Mouse (Mus musculus): ENCODE results near the gene Taok3. TPM values are rescaled to one million over a fixed set of nuclear protein-coding genes. Genes with fewer than 3 reads are reported as not detected.
A peak's percentile ranks its signal among the peaks of the same experiment; 100 is the strongest.

Gene Taok3
- polyA plus RNA-seq, 1 experiment from 2014 or later = 33.5 TPM

GRCm38 (mm10) chr5:117241935-117242531 is 122.1 kb downstream of the Taok3 start:
- ATAC-seq (ENCODE audit: low read depth) = no peak
- Histone ChIP-seq H3K9ac (ENCODE audit: low read length) (peak overlapping the region; percentile 11; the same call in 1 of the 2 replicates), H3K27ac (ENCODE audit: low read length) (no peak overlapping the region), H3K4me2 (ENCODE audit: low read depth, low read length) (peak overlapping the region; percentile 75; the same call in 1 of the 2 replicates), H3K4me3 (ENCODE audit: low read length) (peak overlapping the region; percentile 8; the same call in 1 of the 2 replicates), H3K4me1 (replicated peaks; ENCODE audit: control insufficient read depth, insufficient read depth, low read length) (peaks cover 3% of the 10 kb centered on the region; the same call in 1 of the 2 replicates), H3K36me3 (ENCODE audit: control insufficient read depth, insufficient read depth, low read length) (no peaks in the 10 kb centered on the region; the same call in 1 of the 2 replicates), H3K27me3 (ENCODE audit: control insufficient read depth, insufficient read depth, low read depth, low read length) (no peaks in the 10 kb centered on the region), H3K9me3 (ENCODE audit: control insufficient read depth, low read length) (no peaks in the 10 kb centered on the region)
- 53% methylated on average over 16 of the region's 16 CpGs for WGBS

GRCm38 (mm10) chr5:117242671-117243478 is 122.9 kb downstream of the Taok3 start:
- Histone ChIP-seq H3K27ac (ENCODE audit: low read length) (no peak overlapping the region), H3K4me2 (ENCODE audit: low read depth, low read length) (peak overlapping the region; percentile 43), H3K36me3 (ENCODE audit: control insufficient read depth, insufficient read depth, low read length) (no peaks in the 10 kb centered on the region; the same call in 1 of the 2 replicates), H3K27me3 (ENCODE audit: control insufficient read depth, insufficient read depth, low read depth, low read length) (no peaks in the 10 kb centered on the region), H3K4me1 (replicated peaks; ENCODE audit: control insufficient read depth, insufficient read depth, low read length) (peaks cover 3% of the 10 kb centered on the region; the same call in 1 of the 2 replicates), H3K9me3 (ENCODE audit: control insufficient read depth, low read length) (no peaks in the 10 kb centered on the region), H3K9ac (ENCODE audit: low read length) (peak overlapping the region; percentile 17), H3K4me3 (ENCODE audit: low read length) (peak overlapping the region; percentile 31)
- ATAC-seq (ENCODE audit: low read depth) = peak; percentile 16; the same call in 1 of the 2 replicates
- 32% methylated on average over 22 of the region's 22 CpGs for WGBS

GRCm38 (mm10) chr5:117245170-117245569 is 125.2 kb downstream of the Taok3 start:
- Histone ChIP-seq H3K4me1 (replicated peaks; ENCODE audit: control insufficient read depth, insufficient read depth, low read length) (peaks cover 3% of the 10 kb centered on the region; the same call in 1 of the 2 replicates), H3K27me3 (ENCODE audit: control insufficient read depth, insufficient read depth, low read depth, low read length) (no peaks in the 10 kb centered on the region), H3K4me3 (ENCODE audit: low read length) (no peak overlapping the region), H3K9me3 (ENCODE audit: control insufficient read depth, low read length) (no peaks in the 10 kb centered on the region), H3K9ac (ENCODE audit: low read length) (no peak overlapping the region), H3K4me2 (ENCODE audit: low read depth, low read length) (no peak overlapping the region), H3K36me3 (ENCODE audit: control insufficient read depth, insufficient read depth, low read length) (no peaks in the 10 kb centered on the region; the same call in 1 of the 2 replicates), H3K27ac (ENCODE audit: low read length) (no peak overlapping the region)
- 86% methylated on average over 8 of the region's 8 CpGs for WGBS
- ATAC-seq (ENCODE audit: low read depth) = no peak

GRCm38 (mm10) chr5:117248351-117248750 is 128.4 kb downstream of the Taok3 start:
- no peak overlapping the region for H3K4me3 ChIP-seq (ENCODE audit: low read length)
- no peaks in the 10 kb centered on the region for H3K9me3 ChIP-seq (ENCODE audit: control insufficient read depth, low read length)
- ATAC-seq (ENCODE audit: low read depth) = no peak
- no peak overlapping the region for H3K4me2 ChIP-seq (ENCODE audit: low read depth, low read length)
- no peak overlapping the region for H3K9ac ChIP-seq (ENCODE audit: low read length)
- H3K27ac ChIP-seq (ENCODE audit: low read length) = no peak overlapping the region
- H3K27me3 ChIP-seq (ENCODE audit: control insufficient read depth, insufficient read depth, low read depth, low read length) = no peaks in the 10 kb centered on the region
- H3K36me3 ChIP-seq (ENCODE audit: control insufficient read depth, insufficient read depth, low read length) = peaks cover 7% of the 10 kb centered on the region
- H3K4me1 ChIP-seq (replicated peaks; ENCODE audit: control insufficient read depth, insufficient read depth, low read length) = no peaks in the 10 kb centered on the region
- WGBS = 27% methylated on average over 10 of the region's 10 CpGs

- Histone ChIP-seq H3K36me3 (ENCODE audit: control insufficient read depth, insufficient read depth, low read length) (peaks cover 8% of the 10 kb centered on the region), H3K9ac (ENCODE audit: low read length) (no peak overlapping the region), H3K9me3 (ENCODE audit: control insufficient read depth, low read length) (no peaks in the 10 kb centered on the region), H3K4me1 (replicated peaks; ENCODE audit: control insufficient read depth, insufficient read depth, low read length) (no peaks in the 10 kb centered on the region), H3K27me3 (ENCODE audit: control insufficient read depth, insufficient read depth, low read depth, low read length) (no peaks in the 10 kb centered on the region), H3K27ac (ENCODE audit: low read length) (no peak overlapping the region), H3K4me3 (ENCODE audit: low read length) (no peak overlapping the region), H3K4me2 (ENCODE audit: low read depth, low read length) (no peak overlapping the region)
- ATAC-seq (ENCODE audit: low read depth) = no peak
- WGBS = 50% methylated on average over 20 of the region's 24 CpGs
These were observed 130.9 kb downstream of the Taok3 start for GRCm38 (mm10) chr5:117250796-117251195.

GRCm38 (mm10) chr5:117251763-117252162 is 131.8 kb downstream of the Taok3 start:
- no peak overlapping the region for H3K4me2 ChIP-seq (ENCODE audit: low read depth, low read length)
- H3K9me3 ChIP-seq (ENCODE audit: control insufficient read depth, low read length) = no peaks in the 10 kb centered on the region
- H3K27me3 ChIP-seq (ENCODE audit: control insufficient read depth, insufficient read depth, low read depth, low read length) = no peaks in the 10 kb centered on the region
- H3K36me3 ChIP-seq (ENCODE audit: control insufficient read depth, insufficient read depth, low read length) = peaks cover 11% of the 10 kb centered on the region
- H3K4me3 ChIP-seq (ENCODE audit: low read length) = no peak overlapping the region
- no peak overlapping the region for H3K9ac ChIP-seq (ENCODE audit: low read length)
- 90% methylated on average over 3 of the region's 3 CpGs for WGBS
- no peak overlapping the region for H3K27ac ChIP-seq (ENCODE audit: low read length)
- H3K4me1 ChIP-seq (replicated peaks; ENCODE audit: control insufficient read depth, insufficient read depth, low read length) = no peaks in the 10 kb centered on the region
- ATAC-seq (ENCODE audit: low read depth) = no peak

- WGBS = 85% methylated on average over 15 of the region's 15 CpGs
- H3K4me2 ChIP-seq (ENCODE audit: low read depth, low read length) = no peak overlapping the region
- H3K4me3 ChIP-seq (ENCODE audit: low read length) = no peak overlapping the region
- H3K27me3 ChIP-seq (ENCODE audit: control insufficient read depth, insufficient read depth, low read depth, low read length) = no peaks in the 10 kb centered on the region
- H3K9me3 ChIP-seq (ENCODE audit: control insufficient read depth, low read length) = no peaks in the 10 kb centered on the region
- H3K4me1 ChIP-seq (replicated peaks; ENCODE audit: control insufficient read depth, insufficient read depth, low read length) = no peaks in the 10 kb centered on the region
- peaks cover 13% of the 10 kb centered on the region for H3K36me3 ChIP-seq (ENCODE audit: control insufficient read depth, insufficient read depth, low read length)
- no peak overlapping the region for H3K9ac ChIP-seq (ENCODE audit: low read length)
- no peak for ATAC-seq (ENCODE audit: low read depth)
- no peak overlapping the region for H3K27ac ChIP-seq (ENCODE audit: low read length)
These were observed 138.3 kb downstream of the Taok3 start for GRCm38 (mm10) chr5:117258276-117258675.

- 79% methylated on average over 21 of the region's 21 CpGs for WGBS
- Histone ChIP-seq H3K4me3 (ENCODE audit: low read length) (no peak overlapping the region), H3K4me1 (replicated peaks; ENCODE audit: control insufficient read depth, insufficient read depth, low read length) (no peaks in the 10 kb centered on the region), H3K4me2 (ENCODE audit: low read depth, low read length) (no peak overlapping the region), H3K36me3 (ENCODE audit: control insufficient read depth, insufficient read depth, low read length) (peaks cover 12% of the 10 kb centered on the region), H3K9ac (ENCODE audit: low read length) (no peak overlapping the region), H3K27me3 (ENCODE audit: control insufficient read depth, insufficient read depth, low read depth, low read length) (no peaks in the 10 kb centered on the region), H3K9me3 (ENCODE audit: control insufficient read depth, low read length) (peaks cover 3% of the 10 kb centered on the region; the same call in 1 of the 2 replicates), H3K27ac (ENCODE audit: low read length) (no peak overlapping the region)
- ATAC-seq (ENCODE audit: low read depth) = no peak
These were observed 143.6 kb downstream of the Taok3 start for GRCm38 (mm10) chr5:117263566-117263965.

- H3K4me1 ChIP-seq (replicated peaks; ENCODE audit: control insufficient read depth, insufficient read depth, low read length) = no peaks in the 10 kb centered on the region
- no peak for ATAC-seq (ENCODE audit: low read depth)
- H3K36me3 ChIP-seq (ENCODE audit: control insufficient read depth, insufficient read depth, low read length) = peaks cover 12% of the 10 kb centered on the region
- WGBS = 34% methylated on average over 5 of the region's 5 CpGs
- peaks cover 3% of the 10 kb centered on the region; the same call in 1 of the 2 replicates for H3K9me3 ChIP-seq (ENCODE audit: control insufficient read depth, low read length)
- no peak overlapping the region for H3K9ac ChIP-seq (ENCODE audit: low read length)
- no peak overlapping the region for H3K4me3 ChIP-seq (ENCODE audit: low read length)
- H3K27me3 ChIP-seq (ENCODE audit: control insufficient read depth, insufficient read depth, low read depth, low read length) = no peaks in the 10 kb centered on the region
- no peak overlapping the region for H3K4me2 ChIP-seq (ENCODE audit: low read depth, low read length)
- no peak overlapping the region for H3K27ac ChIP-seq (ENCODE audit: low read length)
These were observed 144.8 kb downstream of the Taok3 start for GRCm38 (mm10) chr5:117264701-117265100.
